Mouse (Mus musculus) heart, adult 18-20 months (tissue): ENCODE measurements around the gene Sh3bp4. TPM values are rescaled to one million over a fixed set of nuclear protein-coding genes. Genes with fewer than 3 reads are reported as not detected.

Experiments used
- DNase-seq, 2 experiments: peaks; one replicate each; pipeline ENCODE4 v3.0.0; 2021 to 2022; ENCODE audit warnings: mixed read lengths in 1 of 2
- total RNA-seq, 2 experiments: library from RNA; stranded (reverse); gene quantifications; 2 replicates each; pipeline ENCODE4 v1.2.3; 2021

The Sh3bp4 gene
- total RNA-seq, 2 experiments from 2014 or later: 11.2 TPM

DNA sequence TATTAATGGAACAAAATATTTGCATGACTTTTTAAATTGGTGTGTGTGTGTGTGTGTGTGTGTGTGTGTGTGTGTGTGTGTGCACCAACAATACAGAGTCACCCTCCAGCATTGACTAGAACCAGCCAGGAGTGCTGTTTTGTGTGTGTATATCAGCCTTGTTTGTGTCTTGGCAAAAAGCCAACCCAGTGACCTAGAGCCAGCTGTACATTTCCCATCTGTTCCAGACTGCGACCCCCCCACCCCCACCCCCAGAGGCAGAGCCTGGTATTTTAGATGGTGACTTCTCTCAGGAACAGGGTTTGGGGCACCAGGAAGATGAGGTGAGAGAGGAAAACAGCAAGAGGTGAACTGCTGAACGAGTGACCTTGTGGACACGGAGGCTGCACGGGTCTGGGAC lies 24.2 kb downstream of the Sh3bp4 start:
- no peak for DNase-seq

- no peak for DNase-seq
These were observed 25.6 kb downstream of the Sh3bp4 start for GRCm38 (mm10) chr1:89095642-89096424.

DNA sequence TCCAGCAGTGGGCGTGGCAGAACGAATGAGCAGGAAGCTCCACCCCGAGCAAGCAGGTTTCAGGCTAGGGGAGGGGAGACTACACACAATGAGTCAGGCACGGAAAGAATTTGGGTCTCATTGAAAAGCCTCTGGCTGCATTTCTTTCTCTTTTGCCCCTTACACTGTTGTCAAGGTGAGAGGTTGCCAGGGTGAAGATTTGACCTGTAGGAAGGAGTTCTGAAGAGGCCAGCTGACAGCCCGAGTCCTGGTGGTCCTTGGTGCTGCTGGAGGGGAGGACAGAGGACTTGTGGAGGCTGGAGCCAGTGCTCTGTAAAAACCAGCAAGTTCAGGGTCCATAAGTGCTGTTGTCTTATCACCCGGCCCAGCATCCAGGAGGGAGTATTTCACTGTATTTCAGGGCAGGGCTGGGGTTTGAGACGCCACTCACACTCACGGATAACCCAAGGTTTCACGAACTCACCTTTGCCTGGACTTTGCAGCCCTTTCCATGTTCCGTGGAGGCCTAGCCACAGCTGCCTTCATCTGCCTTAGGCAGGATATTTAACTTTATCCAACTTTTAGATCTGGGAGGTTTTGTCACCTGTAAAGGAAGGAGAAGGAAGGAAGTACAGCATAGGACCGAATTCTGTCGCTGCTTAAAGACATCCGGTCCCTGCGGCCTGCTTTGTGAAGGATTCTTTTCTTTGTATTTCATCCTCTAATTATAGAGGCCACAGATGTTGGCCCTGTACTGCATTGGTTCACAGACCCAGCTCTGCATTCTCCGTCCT lies 32.2 kb downstream of the Sh3bp4 start:
- DNase-seq: no peak

DNA sequence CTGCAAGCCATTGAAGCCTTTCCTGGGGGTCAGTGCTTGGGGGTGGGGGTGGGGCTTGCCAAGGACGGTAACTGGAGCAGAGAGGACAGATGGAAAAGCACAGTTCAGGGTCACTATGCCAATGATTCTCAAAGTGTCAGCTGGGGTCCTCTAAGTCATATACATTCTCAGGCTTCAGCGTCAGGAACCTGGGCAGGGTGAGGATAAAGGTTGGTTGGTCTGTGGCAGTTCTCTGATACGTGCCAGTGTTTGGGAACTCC lies 32.7 kb downstream of the Sh3bp4 start:
- no peak for DNase-seq

DNA sequence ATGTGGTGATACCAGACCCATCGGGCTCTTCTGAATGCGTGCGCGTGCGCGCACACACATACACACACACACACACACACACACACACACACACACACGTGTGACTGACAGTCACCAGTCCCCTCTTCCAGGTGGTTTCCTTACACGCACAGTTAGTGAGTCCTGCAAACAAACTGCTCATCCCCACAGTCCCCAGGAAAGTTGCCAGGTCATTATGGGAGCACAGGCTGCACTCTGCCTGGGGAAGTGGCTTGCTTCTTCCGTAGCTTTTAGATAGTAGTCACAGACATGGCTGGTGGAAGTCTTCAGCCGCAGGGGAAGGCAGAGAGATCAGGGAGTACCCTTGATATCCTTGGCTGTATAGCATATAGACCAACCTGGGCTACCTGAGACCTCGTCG lies 33.3 kb downstream of the Sh3bp4 start:
- DNase-seq: peak in 1 of 2 experiments; percentile 44

DNA sequence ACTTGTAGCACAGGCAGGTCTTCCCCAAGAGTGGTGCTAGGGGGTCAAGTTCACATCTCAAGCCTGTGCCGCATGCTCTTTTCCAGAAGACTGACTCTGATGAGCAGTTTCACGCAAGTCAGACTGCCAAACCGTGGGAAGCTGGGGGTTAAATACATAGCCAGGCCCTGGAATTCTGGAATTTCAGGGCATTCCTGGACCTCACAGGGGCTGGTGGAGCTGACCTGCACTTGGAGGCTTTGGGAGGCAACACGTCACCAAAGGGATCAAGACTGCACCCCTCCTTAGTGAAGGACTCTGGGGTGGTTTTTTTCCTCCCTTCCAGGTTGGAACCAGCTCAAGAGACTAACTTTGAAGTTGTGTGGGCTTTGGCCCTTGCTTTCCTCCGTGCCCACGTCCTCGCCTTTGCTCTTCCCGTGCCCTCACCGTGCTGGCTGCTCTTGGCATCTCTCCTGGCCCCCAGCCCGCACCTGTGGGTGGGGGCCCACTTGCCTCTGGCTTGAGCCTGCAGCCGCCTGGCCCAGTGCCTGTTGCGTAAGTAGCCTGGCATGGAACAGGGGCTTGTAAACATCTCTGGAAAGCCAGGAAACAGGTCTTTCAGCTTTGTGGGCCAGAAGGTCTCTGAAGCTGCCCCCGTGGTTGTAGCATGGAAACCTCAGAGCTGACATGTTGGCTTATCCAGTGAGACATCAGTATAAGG lies 34.0 kb downstream of the Sh3bp4 start:
- DNase-seq: peak; percentile 52 to 64

DNA sequence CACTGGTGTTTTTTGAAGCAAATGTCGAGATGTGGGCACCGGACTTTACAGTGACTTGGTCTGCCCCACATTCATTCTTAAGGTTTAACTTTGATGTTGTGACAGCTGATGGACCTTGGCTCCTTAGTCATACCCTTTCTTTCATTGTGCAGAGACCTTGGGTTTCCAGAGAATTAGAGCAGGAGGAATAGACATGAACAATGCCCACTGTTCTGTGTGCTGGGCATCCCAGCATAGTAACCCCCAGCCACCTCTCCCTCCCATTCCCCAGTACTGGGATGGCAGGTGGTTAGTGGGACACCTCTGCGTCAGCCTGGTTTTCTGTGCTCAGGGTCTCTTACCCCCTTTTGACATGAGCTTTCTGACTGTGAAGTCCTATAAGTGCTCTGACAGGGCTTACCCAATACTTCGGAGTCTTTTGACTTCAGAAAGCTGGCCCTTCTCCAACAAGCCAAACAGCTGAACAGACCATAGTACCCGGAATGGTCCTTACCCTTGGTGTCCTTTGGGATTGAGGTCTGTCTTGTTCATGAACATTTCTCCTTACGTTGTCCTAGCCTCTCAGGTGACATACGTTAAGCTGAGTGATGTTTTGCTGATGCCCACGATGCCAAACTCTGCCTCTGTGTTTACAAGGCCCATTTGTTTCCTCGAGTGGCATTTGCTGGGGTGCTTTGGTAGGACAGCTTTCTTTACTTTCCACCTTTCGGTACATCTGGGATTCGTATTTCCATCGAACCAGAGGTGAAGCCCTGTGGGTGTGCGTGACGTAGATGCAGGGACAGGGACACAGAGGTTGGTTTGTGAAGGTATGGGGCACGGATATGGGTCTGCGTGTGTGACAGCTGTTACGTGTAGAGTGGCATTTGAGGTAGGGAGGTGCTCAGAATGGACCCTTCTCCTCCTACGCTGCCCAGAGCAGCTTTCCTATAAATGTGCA lies 35.9 kb downstream of the Sh3bp4 start:
- no peak for DNase-seq

DNA sequence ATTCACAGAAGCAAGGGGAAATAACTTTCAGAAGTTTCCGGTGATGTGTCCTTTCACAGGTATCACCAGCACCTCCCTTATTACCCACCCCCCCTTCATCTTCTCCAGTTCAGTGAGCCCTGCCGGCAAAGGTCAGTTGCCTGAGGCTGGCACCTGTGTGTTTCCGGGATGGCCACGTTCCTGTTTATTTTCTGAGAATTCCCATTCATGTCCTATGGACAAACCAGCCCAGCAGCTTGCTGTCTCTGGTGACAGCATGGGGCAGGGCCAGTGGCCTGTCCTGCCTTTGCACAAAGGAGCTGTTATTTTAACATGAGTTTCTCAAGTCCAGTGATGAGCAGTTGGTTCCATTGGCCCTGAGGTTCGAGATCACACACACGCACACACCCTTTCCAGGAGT lies 37.3 kb downstream of the Sh3bp4 start:
- DNase-seq: no peak

DNA sequence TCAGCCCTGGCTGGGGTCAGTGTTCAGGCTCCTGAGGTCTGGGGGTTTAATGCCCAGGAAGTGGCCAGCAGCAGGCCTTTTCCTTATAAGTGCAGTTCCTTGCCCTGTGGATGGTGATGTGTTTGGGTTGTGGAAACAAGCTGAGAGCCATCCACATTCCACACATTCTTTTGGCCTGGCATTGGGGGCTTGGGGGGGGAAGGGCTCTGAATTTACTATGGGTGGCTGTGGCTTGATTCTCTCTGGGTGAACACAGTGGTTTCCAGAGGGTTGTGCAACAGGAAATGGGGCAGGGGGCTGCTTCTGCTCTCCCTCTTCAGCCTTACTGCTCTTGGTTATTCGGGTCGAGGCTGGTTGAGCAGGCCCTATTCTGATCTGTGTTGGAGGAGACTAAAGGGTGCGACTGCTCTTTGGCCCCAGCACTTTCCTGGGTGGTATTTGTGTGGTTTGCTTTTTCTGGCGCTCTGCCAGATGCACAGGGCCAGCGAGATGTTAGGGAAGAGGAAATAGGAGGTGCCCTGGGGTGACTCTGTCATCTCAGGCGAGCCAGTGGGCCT lies 38.2 kb downstream of the Sh3bp4 start:
- DNase-seq: no peak

- no peak for DNase-seq
These were observed 39.6 kb downstream of the Sh3bp4 start for GRCm38 (mm10) chr1:89109767-89110166.

DNA sequence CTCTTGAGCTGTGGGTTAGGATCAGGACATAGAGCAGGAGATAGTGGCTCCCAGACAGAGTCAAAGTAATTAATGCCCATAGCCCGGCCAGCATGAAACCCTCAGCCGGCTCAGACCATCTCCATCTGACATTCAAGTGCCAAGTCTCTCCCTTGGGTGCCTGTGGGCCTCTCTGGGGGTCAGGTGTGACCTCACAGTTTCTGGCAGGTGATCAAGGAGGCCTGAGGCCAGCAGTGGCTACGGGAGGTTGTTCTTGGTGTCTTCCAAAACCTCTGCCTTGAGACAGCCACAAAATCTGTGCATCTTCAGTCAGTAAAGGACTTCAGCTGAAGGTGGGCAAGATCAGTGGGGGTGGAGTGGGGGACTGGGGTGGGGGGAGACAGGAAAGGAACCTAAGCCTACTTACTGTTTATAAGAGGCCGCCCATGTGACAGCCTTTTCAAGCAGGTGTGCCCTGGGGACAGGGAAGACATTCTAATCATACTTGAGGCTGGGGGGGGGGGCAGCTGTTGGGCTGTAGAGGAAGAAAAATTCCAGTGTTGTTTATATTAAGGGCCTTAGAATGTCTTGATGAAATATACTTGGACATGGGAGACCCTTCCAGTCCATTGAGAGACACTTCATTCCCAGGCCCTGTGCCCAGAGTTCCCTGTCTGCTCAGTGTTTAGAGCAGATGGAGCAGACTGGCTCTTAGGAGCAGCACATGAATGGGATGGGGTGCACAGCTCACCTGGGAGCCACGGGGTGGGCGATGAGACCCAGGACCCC lies 40.7 kb downstream of the Sh3bp4 start:
- DNase-seq: no peak

GRCm38 (mm10) chr1:89112544-89112943 lies 42.3 kb downstream of the Sh3bp4 start:
- DNase-seq: no peak

DNA sequence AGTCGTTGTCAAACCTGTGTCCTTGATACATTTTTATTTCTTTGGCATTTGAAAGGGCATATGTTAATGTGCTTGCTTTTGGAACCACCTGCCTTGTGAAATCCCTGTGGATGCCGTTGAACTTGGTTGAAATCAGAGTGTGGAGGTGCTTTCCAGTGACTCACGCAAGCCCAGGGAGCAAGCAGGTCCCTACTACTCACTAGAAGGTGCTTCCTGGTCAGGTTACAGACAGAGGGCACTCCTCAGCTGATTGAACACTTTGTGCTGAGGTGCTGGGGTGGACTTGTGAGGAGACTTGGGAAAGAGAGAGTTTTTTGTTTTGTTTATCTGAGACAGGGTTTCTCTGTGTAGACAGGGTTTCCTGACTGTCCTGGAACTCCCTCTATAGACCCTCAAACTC lies 43.5 kb downstream of the Sh3bp4 start:
- no peak for DNase-seq

- DNase-seq: no peak
These were observed 46.8 kb downstream of the Sh3bp4 start for GRCm38 (mm10) chr1:89117062-89117461.

DNA sequence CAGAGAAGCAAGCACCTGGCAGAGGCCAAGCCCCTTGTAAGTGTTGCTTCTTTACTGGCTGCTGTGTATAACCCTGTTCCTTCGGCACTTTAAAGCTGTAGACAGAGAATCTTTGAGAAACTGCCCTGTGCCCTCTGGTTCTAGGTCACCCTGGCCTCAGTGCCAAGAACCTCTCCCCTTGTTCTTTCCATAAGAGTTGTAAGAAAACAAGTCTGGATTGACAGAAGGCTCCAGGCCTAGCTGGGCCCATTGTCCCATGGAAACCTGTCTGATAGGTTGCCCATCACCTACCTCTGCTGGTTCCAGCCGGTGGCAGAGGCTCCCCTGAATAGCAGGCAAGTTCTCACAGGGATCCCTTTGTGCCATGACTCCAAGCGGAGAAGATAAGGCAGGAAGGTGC lies 47.9 kb downstream of the Sh3bp4 start:
- DNase-seq: no peak

DNA sequence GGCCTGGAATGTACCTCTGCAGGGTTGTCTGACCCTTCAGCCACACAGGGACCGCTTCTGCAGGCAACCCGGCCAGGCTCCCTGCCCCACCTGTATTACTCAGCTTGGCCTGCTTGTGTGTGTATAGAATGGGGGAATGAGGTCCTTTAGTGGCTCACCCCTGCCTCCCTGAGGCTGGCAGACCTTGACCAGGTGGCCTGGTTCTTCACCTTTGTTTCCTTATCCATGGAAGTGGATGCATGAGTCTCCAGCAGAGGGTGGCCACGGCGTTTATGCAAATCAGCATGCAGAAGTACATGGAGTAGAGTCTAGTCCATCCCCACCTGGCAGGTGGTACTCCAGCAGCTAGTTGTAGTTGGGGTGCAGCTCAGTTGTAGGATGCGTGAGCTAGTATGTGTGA lies 48.6 kb downstream of the Sh3bp4 start:
- DNase-seq: no peak

GRCm38 (mm10) chr1:89120290-89120689 lies 50.1 kb downstream of the Sh3bp4 start:
- DNase-seq: no peak

DNA sequence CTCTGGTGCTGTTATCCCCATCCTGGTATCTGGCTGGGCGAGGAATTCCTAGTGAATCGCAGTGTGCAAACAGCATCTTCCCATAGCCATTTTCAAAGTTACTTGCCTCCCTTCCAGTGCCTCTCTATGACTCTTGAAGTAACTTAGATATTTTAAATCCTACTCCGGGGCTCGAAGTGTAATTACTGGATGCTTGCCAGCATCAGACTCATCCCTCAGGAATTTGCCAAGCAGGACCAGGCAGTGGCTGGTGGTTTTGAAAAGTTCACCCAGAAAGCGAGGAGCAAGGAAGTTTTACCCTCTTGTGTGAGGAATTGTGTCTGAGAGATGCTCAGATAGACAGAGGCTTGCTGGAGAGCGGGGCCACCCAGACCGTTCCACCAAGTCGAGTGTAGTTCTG lies 51.3 kb downstream of the Sh3bp4 start:
- DNase-seq: no peak

- DNase-seq: no peak
These were observed 52.2 kb downstream of the Sh3bp4 start for GRCm38 (mm10) chr1:89122376-89122775.

DNA sequence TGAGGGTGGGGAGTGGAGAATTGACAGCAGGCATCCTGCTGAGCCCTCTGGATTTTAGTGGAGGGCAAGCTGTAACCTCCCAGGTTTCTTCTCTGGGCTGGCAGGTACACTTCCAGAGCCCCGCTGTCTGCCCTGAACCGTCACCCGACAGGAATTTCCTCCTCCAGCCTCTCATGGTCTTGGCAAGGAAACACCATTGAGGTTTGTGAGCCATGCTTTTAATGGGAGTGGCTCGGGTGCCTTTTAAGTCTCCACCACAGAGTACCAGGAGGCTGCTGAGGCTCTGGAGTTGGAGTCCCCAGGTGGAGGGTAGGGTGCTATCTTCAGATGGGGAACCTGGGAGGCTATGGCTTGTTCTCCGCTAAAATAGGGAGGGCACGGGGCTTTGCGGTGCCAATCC lies 53.9 kb downstream of the Sh3bp4 start:
- DNase-seq: peak in 1 of 2 experiments; percentile 62

DNA sequence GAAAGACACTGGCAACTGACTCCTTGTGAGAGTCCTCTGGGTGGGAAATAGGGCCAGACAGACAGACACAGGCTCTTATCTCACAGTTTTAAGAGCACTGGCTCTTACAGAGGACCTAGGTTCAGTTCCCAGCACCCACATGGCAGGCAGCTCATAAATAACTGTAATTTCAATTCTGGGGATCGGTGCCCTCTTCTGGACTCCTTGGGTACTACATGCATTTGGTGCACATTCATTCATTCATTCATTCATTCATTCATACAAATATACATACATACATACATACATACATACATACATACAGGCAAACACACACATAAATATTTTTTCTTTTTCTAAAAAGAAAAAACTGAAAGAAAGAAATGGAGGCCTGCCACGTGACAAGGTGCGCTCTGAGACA lies 56.9 kb downstream of the Sh3bp4 start:
- no peak for DNase-seq
